Mouse (Mus musculus) gastrocnemius, postnatal 25 days (tissue): ENCODE measurements at regions not wholly inside any gene's neighbourhood (a gene's known extent, or its start where the extent isn't known, plus 50 kb on each side); places are given as distances from the start of the nearest gene placed in this dataset.
A peak's percentile ranks its signal among the peaks of the same experiment; 100 is the strongest.

ENCODE experiments used
- DNase-seq: peaks from one replicate; pipeline ENCODE4 v3.0.0; 2022

GRCm38 (mm10) chr14:24956528-24957210 lies 469.7 kb downstream of the Rps24 start:
- DNase-seq: no peak

- no peak for DNase-seq
Observed at GRCm38 (mm10) chr14:24957392-24957791, 470.5 kb downstream of the Rps24 start.

- DNase-seq: no peak
Observed at GRCm38 (mm10) chr14:24958821-24959220, 471.9 kb downstream of the Rps24 start.

- no peak for DNase-seq
Observed at GRCm38 (mm10) chr14:24959401-24959800, 472.5 kb downstream of the Rps24 start.

- DNase-seq: peak; percentile 83
Observed at GRCm38 (mm10) chr14:24960082-24960482, 473.2 kb downstream of the Rps24 start.

- DNase-seq: peak; percentile 26
Observed at GRCm38 (mm10) chr14:24960875-24961274, 473.9 kb downstream of the Rps24 start.

GRCm38 (mm10) chr14:24961721-24962120 lies 474.8 kb downstream of the Rps24 start:
- no peak for DNase-seq

- DNase-seq: no peak
Observed at GRCm38 (mm10) chr14:24969584-24969983, 482.7 kb downstream of the Rps24 start.

- DNase-seq: no peak
Observed at GRCm38 (mm10) chr14:24972357-24972756, 485.4 kb downstream of the Rps24 start.

- DNase-seq: no peak
Observed at GRCm38 (mm10) chr14:24973039-24973438, 485.9 kb upstream of the Zmiz1 start.

GRCm38 (mm10) chr14:24973591-24973990 lies 485.4 kb upstream of the Zmiz1 start:
- no peak for DNase-seq

- DNase-seq: no peak
Observed at GRCm38 (mm10) chr14:24982489-24982888, 476.5 kb upstream of the Zmiz1 start.

GRCm38 (mm10) chr14:24983279-24983678 lies 475.7 kb upstream of the Zmiz1 start:
- no peak for DNase-seq

- no peak for DNase-seq
Observed at GRCm38 (mm10) chr14:24985806-24986359, 473.1 kb upstream of the Zmiz1 start.

- no peak for DNase-seq
Observed at GRCm38 (mm10) chr14:24986404-24986803, 472.6 kb upstream of the Zmiz1 start.

GRCm38 (mm10) chr14:24993751-24994658 lies 465.0 kb upstream of the Zmiz1 start:
- no peak for DNase-seq

- DNase-seq: peak; percentile 15
Observed at GRCm38 (mm10) chr14:24995226-24995625, 463.8 kb upstream of the Zmiz1 start.

GRCm38 (mm10) chr14:24997786-24998509 lies 461.0 kb upstream of the Zmiz1 start:
- DNase-seq: no peak

GRCm38 (mm10) chr14:24999008-24999572 lies 459.9 kb upstream of the Zmiz1 start:
- DNase-seq: no peak

GRCm38 (mm10) chr14:25005241-25005946 lies 453.6 kb upstream of the Zmiz1 start:
- no peak for DNase-seq

GRCm38 (mm10) chr14:25011926-25012325 lies 447.1 kb upstream of the Zmiz1 start:
- no peak for DNase-seq
